Mouse (Mus musculus): ENCODE measurements at regions not wholly inside any gene's neighbourhood (a gene's known extent, or its start where the extent isn't known, plus 50 kb on each side); places are given as distances from the start of the nearest gene placed in this dataset.

DNA sequence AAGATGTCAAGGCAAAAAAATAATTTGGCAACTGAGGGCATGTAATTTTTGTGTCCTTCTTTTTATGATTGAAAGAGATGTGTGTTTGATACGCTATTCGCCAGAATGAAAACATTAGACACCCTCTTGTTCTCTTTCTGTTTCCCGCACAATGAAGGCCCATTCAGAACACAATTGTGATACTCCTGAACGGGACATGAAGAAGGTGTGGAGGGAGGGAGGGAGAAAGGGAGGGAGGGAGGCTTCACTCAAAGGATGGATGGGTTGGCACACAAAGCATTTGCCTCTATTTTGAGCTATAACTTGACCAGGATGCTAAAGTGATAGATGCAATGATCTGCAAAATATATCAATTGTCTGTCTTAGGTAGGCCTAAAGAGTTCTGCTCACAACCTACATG lies 132.0 kb upstream of the Kiz start:
- TF ChIP-seq POLR2A (IDR thresholded peaks at IDR 0.05; ENCODE audit: extremely low read depth, insufficient read depth, low read length) (no peak), CTCF (IDR thresholded peaks at IDR 0.05; ENCODE audit: extremely low read depth, insufficient read depth, low read length) (no peak)
